Mouse (Mus musculus) ovary, adult 18-20 months (tissue): ENCODE measurements at regions not wholly inside any gene's neighbourhood (a gene's known extent, or its start where the extent isn't known, plus 50 kb on each side); places are given as distances from the start of the nearest gene placed in this dataset.
"Not testable (repeated sequence)": the region's sequence is repeated elsewhere in the genome, so short reads cannot be mapped to it uniquely, and the experiment has no call there.

ENCODE experiments used
- DNase-seq: peaks from one replicate; pipeline ENCODE4 v3.0.0; 2022; ENCODE audit warnings: low spot score, mixed read lengths

DNA sequence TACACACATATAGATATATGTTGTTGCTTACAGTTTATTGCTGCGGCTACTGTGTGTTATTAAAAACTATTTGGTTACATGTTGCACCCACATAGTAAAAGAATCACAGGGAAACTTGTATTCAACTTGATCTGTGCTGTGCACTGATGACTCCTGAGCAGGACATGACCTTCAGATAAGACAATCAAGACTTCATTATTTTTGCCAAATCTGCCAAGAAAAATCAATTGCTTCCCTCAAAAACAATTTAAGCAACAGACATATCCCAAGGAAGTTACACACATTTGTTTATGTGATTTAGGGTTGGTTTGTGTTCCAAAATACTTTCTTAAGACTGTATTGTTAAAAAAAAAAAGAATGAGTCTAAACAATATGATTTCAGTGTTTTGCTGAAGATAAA is 114.7 kb upstream of the Emcn start:
- no peak for DNase-seq

DNA sequence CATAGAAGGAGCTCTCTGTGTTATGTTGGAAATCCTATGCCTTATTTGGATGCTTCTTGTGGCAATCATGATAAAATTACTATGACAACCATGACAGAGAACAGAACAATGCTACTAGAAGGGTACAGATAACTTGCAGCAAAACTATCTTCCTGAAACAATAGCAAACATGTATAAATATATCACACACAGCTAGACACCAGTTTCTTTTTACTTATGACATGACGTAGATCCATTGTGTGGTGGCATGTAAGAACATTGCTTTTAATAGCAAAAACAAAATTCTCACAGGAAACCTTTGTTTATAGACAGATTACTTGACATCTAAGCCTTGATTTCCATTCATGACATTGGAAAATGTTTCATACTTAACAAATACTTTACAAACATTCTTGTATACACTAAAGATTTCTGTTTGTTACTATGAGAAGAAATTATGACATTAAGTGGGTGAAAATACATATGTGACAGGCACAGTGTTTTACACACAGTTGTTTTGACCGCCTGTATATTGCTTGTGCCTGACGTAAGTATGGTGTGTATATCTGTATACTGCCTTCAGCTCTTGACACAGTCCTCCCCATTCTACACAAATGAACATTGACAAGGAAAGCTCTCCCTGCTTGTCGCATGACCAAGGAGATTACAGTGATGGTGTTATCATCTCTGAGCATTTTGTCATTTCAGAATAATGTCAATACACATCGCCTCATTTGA is 113.6 kb upstream of the Emcn start:
- no peak for DNase-seq

DNA sequence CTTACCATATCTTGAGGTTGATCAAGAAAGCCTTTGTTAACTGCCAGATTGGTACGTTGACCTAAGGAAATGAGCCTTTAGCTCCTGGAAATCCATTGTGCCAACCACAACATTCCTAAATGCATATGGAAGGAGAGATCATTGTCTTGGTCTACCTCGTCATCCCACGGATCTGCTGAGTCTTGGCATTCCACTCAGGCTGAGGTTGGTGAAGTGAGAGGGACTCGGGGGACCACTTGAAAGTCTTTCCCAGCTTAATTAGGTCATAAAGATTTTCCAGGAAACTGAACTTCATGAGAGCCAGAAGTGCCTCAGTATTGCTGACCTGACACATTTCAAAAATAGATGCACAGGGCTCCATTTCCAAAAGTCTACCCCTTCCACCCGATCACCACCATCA is 112.5 kb upstream of the Emcn start:
- DNase-seq: no peak

DNA sequence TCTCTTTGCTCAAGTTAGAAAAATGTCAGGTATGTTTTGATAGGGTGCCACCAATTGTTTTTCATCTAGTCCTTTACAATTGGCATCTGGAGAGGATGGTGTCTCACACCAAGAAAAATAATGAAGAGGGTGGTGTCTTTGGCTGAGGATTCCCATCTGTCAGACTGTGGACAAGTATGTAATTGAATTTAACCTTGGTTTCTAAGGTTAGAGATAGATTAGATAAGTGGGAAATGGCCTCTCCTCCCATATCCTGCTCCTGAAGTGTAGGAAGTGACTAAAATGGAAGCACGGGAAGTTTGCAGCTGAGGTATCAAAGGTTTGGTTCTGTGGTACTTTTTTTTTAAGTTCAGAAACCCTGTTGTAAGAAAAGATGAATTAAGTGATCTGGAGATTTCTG is 98.0 kb upstream of the Emcn start:
- DNase-seq: no peak

DNA sequence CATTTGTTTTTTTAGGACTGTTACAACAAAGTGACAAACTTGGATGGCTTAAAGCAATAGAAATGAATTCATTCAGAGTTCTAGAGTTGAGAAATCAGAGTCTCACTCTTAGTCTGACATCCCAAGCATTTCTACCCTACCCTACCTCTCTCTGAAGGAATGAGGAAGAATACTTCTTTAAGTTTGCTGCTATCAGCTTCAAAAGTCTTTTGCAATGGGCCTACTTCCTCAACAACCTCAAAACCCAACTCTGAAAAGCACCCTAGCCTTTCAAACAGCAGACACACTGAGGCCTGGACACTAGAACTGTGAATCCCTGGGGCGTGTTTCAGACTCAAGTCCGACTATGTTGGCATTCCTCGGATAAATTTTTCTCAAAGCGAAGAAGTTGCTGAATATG is 77.0 kb upstream of the Emcn start:
- no peak for DNase-seq

DNA sequence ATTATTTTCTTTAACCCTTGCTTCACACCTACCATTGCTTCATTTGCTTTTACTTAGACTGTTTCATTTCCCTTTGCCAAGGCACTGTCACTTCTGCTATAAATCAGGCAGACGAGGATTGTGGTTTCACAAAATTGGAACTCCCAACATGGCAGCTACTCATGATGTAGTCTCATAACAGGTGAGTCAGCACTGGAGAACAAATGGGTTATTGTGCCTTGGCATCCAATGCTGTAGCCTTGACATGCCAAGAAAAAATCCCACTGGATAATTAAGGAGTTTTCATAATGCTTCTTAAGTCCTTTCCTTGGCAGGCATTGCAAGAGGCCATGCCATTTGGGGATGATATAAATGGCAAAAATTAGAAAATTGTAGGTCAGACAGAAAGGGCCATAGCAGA is 73.1 kb upstream of the Emcn start:
- DNase-seq: no peak

DNA sequence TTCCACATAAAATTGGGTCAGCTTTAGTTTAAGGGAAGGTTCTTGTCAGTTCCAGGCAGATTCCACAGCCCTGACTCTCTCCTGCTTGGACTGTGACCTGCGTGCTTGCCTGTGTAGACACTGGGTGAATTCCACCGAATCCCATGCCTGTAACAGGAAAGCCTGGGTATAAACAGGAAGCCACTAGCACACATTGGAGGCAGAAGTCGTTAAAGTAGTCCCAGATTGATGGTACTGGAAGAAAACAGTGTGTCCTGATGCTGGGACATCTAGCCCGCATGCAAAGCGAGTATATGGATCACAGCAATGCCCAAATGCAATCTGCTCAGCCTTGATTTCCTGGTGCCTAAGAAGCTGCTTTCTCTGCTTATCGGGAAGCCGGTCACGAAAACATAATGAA is 65.4 kb upstream of the Emcn start:
- no peak for DNase-seq

DNA sequence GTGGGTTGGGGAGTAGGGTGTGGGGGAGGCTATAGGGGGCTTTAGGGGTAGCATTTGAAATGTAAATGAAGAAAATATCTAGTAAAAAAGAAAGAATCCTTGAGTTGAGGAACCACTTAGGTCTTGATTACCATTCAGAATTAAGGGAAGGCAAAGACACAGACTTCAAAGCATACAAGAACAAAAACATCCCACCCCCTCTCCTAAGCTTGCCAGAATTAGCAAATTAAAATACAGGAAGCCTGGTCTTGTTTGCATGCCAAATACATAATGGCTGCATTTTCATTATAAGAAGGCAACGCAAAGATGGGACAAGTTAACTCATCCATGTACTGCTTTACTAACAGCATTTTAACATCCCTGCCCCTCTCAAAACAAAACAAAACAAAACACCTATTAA is 61.6 kb upstream of the Emcn start:
- no peak for DNase-seq

DNA sequence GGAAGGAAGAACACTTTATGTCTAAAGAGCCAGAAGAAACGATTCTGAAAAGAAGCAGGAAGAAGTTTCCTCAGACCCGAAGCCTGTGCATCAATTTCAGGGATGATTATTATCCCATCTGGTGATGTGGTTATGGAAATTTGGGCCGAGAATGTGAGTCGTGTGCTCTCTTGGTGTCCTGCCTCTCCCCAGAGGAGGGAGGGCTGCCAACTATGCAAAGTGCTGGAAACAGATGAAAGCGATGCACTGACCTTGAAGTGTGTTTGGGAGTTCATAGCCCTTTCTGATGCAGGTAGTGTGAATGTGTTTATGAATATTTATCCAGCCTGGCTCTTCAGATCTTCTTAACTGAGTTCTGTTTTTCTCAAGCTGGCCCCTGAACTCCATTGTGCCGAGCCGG is 59.8 kb upstream of the Emcn start:
- peak; percentile 43 for DNase-seq

DNA sequence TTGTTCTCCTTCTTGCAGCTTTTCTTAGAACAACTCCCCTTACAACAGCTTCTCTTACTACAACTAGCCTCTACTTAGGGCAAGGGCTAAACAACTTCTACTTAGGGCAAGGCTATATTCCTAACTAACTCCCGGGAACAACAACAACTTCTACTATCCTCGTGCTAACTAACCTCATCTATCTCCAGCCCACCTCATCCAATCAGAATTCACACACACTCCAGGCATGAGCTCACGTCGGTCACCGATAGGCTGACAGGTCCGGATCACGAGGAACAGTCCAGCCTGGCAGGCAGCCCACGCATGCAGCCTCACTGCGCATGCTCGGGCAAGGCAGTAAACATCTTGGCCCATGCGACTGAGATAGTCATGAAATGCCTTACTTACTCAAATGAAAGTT is 53.3 kb upstream of the Emcn start:
- DNase-seq: not testable (repeated sequence)

DNA sequence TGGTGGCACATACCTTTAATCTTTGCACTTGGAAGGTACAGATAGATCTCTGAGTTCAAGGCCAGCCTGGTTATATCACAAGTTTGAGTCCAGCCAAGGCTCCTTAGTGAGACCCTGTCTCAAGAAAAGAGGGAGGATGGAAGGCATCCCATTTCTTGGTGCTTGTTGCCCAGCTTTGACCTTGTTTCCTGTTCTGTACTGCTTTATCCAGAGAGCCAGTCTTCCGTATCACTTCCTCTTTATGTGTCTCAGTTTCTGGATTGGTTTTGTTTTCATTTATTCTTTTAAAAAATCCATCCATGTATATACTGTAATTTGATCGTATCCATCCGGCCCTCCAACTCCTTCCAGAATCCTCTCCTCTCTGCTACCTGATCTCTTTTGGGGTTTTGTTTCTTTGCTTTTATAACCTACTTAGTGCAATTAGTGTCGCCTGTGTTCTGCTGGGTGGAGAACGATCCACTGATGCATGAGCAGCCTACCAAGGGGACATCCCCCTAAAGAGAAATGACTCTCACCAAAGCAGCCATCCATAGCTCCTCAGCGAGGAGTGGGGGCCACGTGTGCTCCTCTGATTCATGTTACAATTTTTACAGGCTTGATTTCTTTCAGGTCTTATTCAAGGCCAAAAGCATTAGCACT is 52.4 kb upstream of the Emcn start:
- no peak for DNase-seq

DNA sequence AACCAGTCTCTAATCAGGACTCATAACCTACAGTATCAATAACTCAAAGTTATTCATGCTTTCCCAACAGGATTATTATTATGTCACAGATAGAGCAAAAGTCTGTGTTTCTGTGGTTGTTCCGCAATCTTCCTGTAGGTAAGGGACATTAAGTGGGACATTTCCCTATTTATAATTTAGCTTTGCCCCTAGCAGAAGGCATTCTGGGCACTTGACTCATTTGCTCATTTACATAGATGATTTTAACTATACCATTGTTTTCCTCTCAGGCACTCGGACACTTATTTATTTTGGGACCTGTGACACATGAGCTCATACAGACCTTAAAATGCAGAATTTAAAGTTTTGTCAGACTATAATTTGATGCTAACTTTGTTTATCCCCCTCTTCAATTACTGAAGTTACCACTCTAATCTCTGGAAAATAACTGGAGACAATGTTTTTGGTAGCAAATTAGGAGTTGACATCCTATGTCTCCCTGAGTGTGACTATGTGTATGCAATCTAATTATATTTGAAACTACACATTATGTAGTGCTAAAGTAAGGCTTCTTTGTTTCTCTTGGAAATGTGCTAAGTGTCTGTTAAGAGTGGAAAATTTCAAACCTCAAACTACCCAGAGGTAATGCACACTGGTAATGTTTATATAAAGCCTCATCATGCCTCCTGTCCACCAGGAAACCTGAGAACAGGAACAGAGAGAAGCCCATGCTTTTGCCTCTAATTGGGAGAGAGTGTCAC is 51.8 kb upstream of the Emcn start:
- DNase-seq: no peak

DNA sequence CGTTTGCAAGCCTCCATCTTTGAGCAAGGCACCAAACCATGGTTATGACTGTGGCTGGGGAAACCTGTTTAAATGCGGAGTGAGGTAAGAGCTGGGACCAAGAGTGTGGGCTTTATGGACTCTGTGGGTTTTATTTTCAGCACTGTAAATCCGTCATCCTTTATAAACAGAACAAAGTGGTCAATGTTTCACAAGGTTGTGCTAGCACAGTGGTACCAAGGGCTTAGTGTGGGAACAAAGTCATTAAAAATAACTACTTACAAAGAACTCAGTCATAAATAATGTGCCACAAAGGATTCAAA is 51.2 kb upstream of the Emcn start:
- no peak for DNase-seq
